ENCODE assay signal across 25 mouse cellular contexts in genomic region chr13:96695428-96695827, GRCm38 (mm10). TPM values are rescaled to one million over a fixed set of nuclear protein-coding genes. Genes with fewer than 3 reads are reported as not detected.
"Had no signal": no experiment of that assay in that cellular context is flagged by ENCODE, and none has a peak within 500 bp of the region (broad histone marks: within the 10 kb centered on the region; RNA-seq: fewer than 3 reads in every experiment).

No protein-coding gene starts in this region.

- DNase-seq: lung, adult 2 months; lung, postnatal 14 days; lung, postnatal 36 days; midbrain, embryonic 14.5 days; retina, postnatal 1 day; right cerebral cortex, adult 18-20 months; thymus, adult 2 months; thymus, postnatal 25 days; thymus, postnatal 4 days had no signal

- ATAC-seq: lung, postnatal 0 days; midbrain, embryonic 16.5 days had no signal

- H3K9ac ChIP-seq: lung, embryonic 15.5 days; midbrain, embryonic 12.5 days; neural tube, embryonic 13.5 days; neural tube, embryonic 15.5 days; stomach, embryonic 15.5 days had no signal

- H3K4me3 ChIP-seq: lung, embryonic 15.5 days; midbrain, embryonic 10.5 days; midbrain, embryonic 12.5 days; myocyte; neural tube, embryonic 13.5 days; neural tube, embryonic 15.5 days; stomach, embryonic 15.5 days had no signal

- H3K27me3 ChIP-seq: lung, embryonic 15.5 days; midbrain, embryonic 12.5 days; neural tube, embryonic 13.5 days; neural tube, embryonic 15.5 days; stomach, embryonic 15.5 days had no signal

- H3K36me3 ChIP-seq: lung, embryonic 15.5 days; midbrain, embryonic 10.5 days; midbrain, embryonic 12.5 days; neural tube, embryonic 13.5 days; neural tube, embryonic 15.5 days; stomach, embryonic 15.5 days had no signal

- H3K27ac ChIP-seq: lung, embryonic 15.5 days; macrophage; midbrain, embryonic 10.5 days; midbrain, embryonic 12.5 days; neural tube, embryonic 13.5 days; neural tube, embryonic 15.5 days; stomach, embryonic 15.5 days; stomach, postnatal 0 days had no signal

- H3K9me3 ChIP-seq: lung, embryonic 15.5 days; midbrain, embryonic 10.5 days; midbrain, embryonic 12.5 days; neural tube, embryonic 13.5 days; neural tube, embryonic 15.5 days; stomach, embryonic 15.5 days had no signal

- H3K4me1 ChIP-seq: midbrain, embryonic 10.5 days; midbrain, embryonic 12.5 days; neural tube, embryonic 13.5 days; neural tube, embryonic 15.5 days; stomach, embryonic 15.5 days had no signal

- H3K4me2 ChIP-seq: lung, embryonic 15.5 days; midbrain, embryonic 12.5 days; neural tube, embryonic 13.5 days; neural tube, embryonic 15.5 days; stomach, embryonic 15.5 days had no signal

RNA-seq across cellular contexts. Expression of gene Ankrd31, which starts 52.6 kb away (rescaled TPM):
- total RNA-seq: megakaryocyte, adult 5-6 weeks; megakaryocyte-erythroid progenitor cell, adult 5-6 weeks had no signal
- polyA plus RNA-seq: lung, adult 2 months; lung, embryonic 15.5 days; lung, postnatal 0 days; macrophage; midbrain, embryonic 10.5 days; myocyte; neural tube, embryonic 11.5 days; neural tube, embryonic 13.5 days; spleen, adult 2 months; stomach, embryonic 15.5 days; stomach, postnatal 0 days; thymus, adult 2 months; urinary bladder, adult 2 months had no signal
